8 mouse cellular contexts compared by ENCODE assay signal in genomic region chr15:5145196-5145945, GRCm38 (mm10). TPM values are rescaled to one million over a fixed set of nuclear protein-coding genes. Genes with fewer than 3 reads are reported as not detected.
DNase-seq lines count a peak whose midpoint lies in the region; ATAC-seq and TF ChIP-seq lines count a peak whose summit lies in the region.

No protein-coding gene starts in this region.

- H3K27ac ChIP-seq in layer of hippocampus, adult 2 months, result no peak overlapping the region
- no peak overlapping the region for H3K27ac ChIP-seq in embryonic facial prominence, embryonic 10.5 days (replicated peaks)
- H3K27ac ChIP-seq in hindbrain, postnatal 0 days, result no peak overlapping the region
- no peak overlapping the region for H3K27ac ChIP-seq in kidney, adult 2 months (ENCODE audit: insufficient read depth, low read depth, low read length)

- H3K4me2 ChIP-seq in hindbrain, postnatal 0 days (ENCODE audit: low read depth, low read length), result peak overlapping the region; percentile 84
- peak overlapping the region; percentile 95 for H3K4me2 ChIP-seq in myocyte (ENCODE audit: low read depth)

- peaks cover 28% of the 10 kb centered on the region for H3K4me1 ChIP-seq in embryonic facial prominence, embryonic 10.5 days
- peaks cover 9% of the 10 kb centered on the region; the same call in 1 of the 2 replicates for H3K4me1 ChIP-seq in hindbrain, postnatal 0 days (ENCODE audit: insufficient read depth, low read length)
- H3K4me1 ChIP-seq in kidney, adult 2 months (ENCODE audit: control insufficient read depth, insufficient read depth, low read length), result no peaks in the 10 kb centered on the region; the same call in 1 of the 2 replicates

- peaks cover 4% of the 10 kb centered on the region; the same call in 1 of the 2 replicates for H3K36me3 ChIP-seq in embryonic facial prominence, embryonic 10.5 days (replicated peaks)
- H3K36me3 ChIP-seq in hindbrain, postnatal 0 days (ENCODE audit: insufficient read depth, low read length), result no peaks in the 10 kb centered on the region
- no peaks in the 10 kb centered on the region for H3K36me3 ChIP-seq in myocyte (ENCODE audit: control insufficient read depth, insufficient read depth)
- H3K36me3 ChIP-seq in kidney, adult 2 months (ENCODE audit: control insufficient read depth, insufficient read depth, low read length), result no peaks in the 10 kb centered on the region

- TF ChIP-seq POLR2A in myocyte (IDR thresholded peaks at IDR 0.05; ENCODE audit: insufficient read length, low read depth), result no peak
- TF ChIP-seq POLR2A in kidney, adult 2 months (IDR thresholded peaks at IDR 0.05; ENCODE audit: low read depth, low read length), result no peak

- intact Hi-C loops in left cerebral cortex, postnatal 14 days (cut with DNase I), result no loop called here

- 41% methylated on average over 9 of the region's 9 CpGs for WGBS in embryonic facial prominence, embryonic 10.5 days
- 50% methylated on average over 9 of the region's 9 CpGs for WGBS in hindbrain, postnatal 0 days
- 42% methylated on average over 9 of the region's 9 CpGs for WGBS in kidney, adult 2 months

- H3K4me3 ChIP-seq in layer of hippocampus, adult 2 months, result peak overlapping the region; percentile 93; the same call in 1 of the 2 replicates
- H3K4me3 ChIP-seq in embryonic facial prominence, embryonic 10.5 days, result peak overlapping the region; percentile 88
- peak overlapping the region; percentile 96 for H3K4me3 ChIP-seq in hindbrain, postnatal 0 days (ENCODE audit: low read length)
- H3K4me3 ChIP-seq in myocyte, result peak overlapping the region; percentile 53
- no peak overlapping the region for H3K4me3 ChIP-seq in kidney, adult 2 months (ENCODE audit: insufficient read depth, low read depth, low read length)

- peaks cover 63% of the 10 kb centered on the region for H3K79me2 ChIP-seq in myocyte (ENCODE audit: control insufficient read depth, insufficient read depth)

- no peaks in the 10 kb centered on the region for H3K9me3 ChIP-seq in embryonic facial prominence, embryonic 10.5 days
- H3K9me3 ChIP-seq in hindbrain, postnatal 0 days (ENCODE audit: low read length), result no peaks in the 10 kb centered on the region

- no peak for TF ChIP-seq CTCF in layer of hippocampus, adult 2 months (conservative IDR thresholded peaks at IDR 0.05)
- TF ChIP-seq CTCF in hindbrain, postnatal 0 days (IDR thresholded peaks at IDR 0.05; ENCODE audit: low read depth), result no peak
- TF ChIP-seq CTCF in kidney, adult 2 months (conservative IDR thresholded peaks at IDR 0.05; ENCODE audit: insufficient read depth, insufficient read length, low read depth, low read length), result no peak

- no peak for ATAC-seq in hindbrain, postnatal 0 days

- H3K9ac ChIP-seq in hindbrain, postnatal 0 days (replicated peaks; ENCODE audit: low read length), result no peak overlapping the region

- no peaks in the 10 kb centered on the region for H3K27me3 ChIP-seq in embryonic facial prominence, embryonic 10.5 days (replicated peaks; ENCODE audit: low read depth, poor library complexity, severe bottlenecking)
- H3K27me3 ChIP-seq in hindbrain, postnatal 0 days (ENCODE audit: insufficient read depth, low read length), result no peaks in the 10 kb centered on the region
- no peaks in the 10 kb centered on the region for H3K27me3 ChIP-seq in myocyte (ENCODE audit: control insufficient read depth, insufficient read depth, insufficient read length)
- no peaks in the 10 kb centered on the region for H3K27me3 ChIP-seq in kidney, adult 2 months (replicated peaks; ENCODE audit: control insufficient read depth, insufficient read depth, low read length)

- DNase-seq in layer of hippocampus, adult 2 months (ENCODE audit: low spot score in 2 of 2), result no peak
- no peak for DNase-seq in layer of hippocampus, adult 9-10 months (ENCODE audit: low spot score)
- no peak for DNase-seq in embryonic facial prominence, embryonic 10.5 days (ENCODE audit: low spot score)
- DNase-seq in hindbrain, postnatal 0 days (ENCODE audit: low spot score), result no peak
- no peak for DNase-seq in left cerebral cortex, postnatal 14 days (ENCODE audit: low spot score in 2 of 2)
- no peak for DNase-seq in cerebellum, adult 9-10 months
- no peak for DNase-seq in kidney, adult 2 months

- no peak overlapping the region for H3ac ChIP-seq in myocyte (ENCODE audit: control insufficient read depth, insufficient read length)

TF ChIP-seq in myocyte, 11 proteins besides CTCF, POLR2A, EP300 and RAD21:
- TF ChIP-seq MYOG (IDR thresholded peaks at IDR 0.05; ENCODE audit: control insufficient read depth in 1 of 3, insufficient read depth in 1 of 3, insufficient read length in 2 of 3, low read depth in 2 of 3) (no peak), TCF12 (IDR thresholded peaks at IDR 0.05; ENCODE audit: insufficient read depth, poor library complexity, severe bottlenecking) (no peak), POLR2AphosphoS2 (IDR thresholded peaks at IDR 0.05; ENCODE audit: insufficient read length, low read depth) (no peak), CEBPB (IDR thresholded peaks at IDR 0.05; ENCODE audit: insufficient read depth, poor library complexity, severe bottlenecking) (no peak), TCF3 (IDR thresholded peaks at IDR 0.05; ENCODE audit: insufficient read length, low read depth) (no peak)

RNA-seq across cellular contexts. Expression of gene Prkaa1, which starts 1.7 kb away (rescaled TPM):
- total RNA-seq in layer of hippocampus, adult 2 months (2021), result 10 to 100 TPM; 24.3 to 24.8 TPM
- 15.2 and 16.0 TPM in 2 replicates for polyA plus RNA-seq in embryonic facial prominence, embryonic 10.5 days (2016; fragmentation: Nextera tagmentation; extraction: Ambion mirVana)
- total RNA-seq in hindbrain, postnatal 0 days (2014; rRNA removed), result 12.0 and 14.3 TPM in 2 replicates
- 9.4 and 9.8 TPM in 2 replicates for polyA plus RNA-seq in hindbrain, postnatal 0 days (2015; fragmentation: Nextera tagmentation; extraction: Ambion mirVana)
- polyA plus RNA-seq in myocyte (2012; fragmentation: generic; extraction: Trizol), result 14.9 TPM
- 10 to 100 TPM; 15.8 to 17.5 TPM for total RNA-seq in left cerebral cortex, postnatal 14 days (2021)
- polyA plus RNA-seq in kidney, adult 2 months (2012; rRNA removed), result 5.3 and 6.5 TPM in 2 replicates

RNA-seq across cellular contexts. Expression of gene Rpl37, which starts 28.9 kb away (rescaled TPM):
- total RNA-seq in layer of hippocampus, adult 2 months (2021), result 100 to 1,000 TPM; 308 to 352 TPM
- polyA plus RNA-seq in embryonic facial prominence, embryonic 10.5 days (2016; fragmentation: Nextera tagmentation; extraction: Ambion mirVana), result 494 and 521 TPM in 2 replicates
- 147 and 148 TPM in 2 replicates for total RNA-seq in hindbrain, postnatal 0 days (2014; rRNA removed)
- 414 and 415 TPM in 2 replicates for polyA plus RNA-seq in hindbrain, postnatal 0 days (2015; fragmentation: Nextera tagmentation; extraction: Ambion mirVana)
- polyA plus RNA-seq in myocyte (2012; fragmentation: generic; extraction: Trizol), result 3,306 TPM
- total RNA-seq in left cerebral cortex, postnatal 14 days (2021), result 100 to 1,000 TPM; 217 TPM
- polyA plus RNA-seq in kidney, adult 2 months (2012; rRNA removed), result 663 and 821 TPM in 2 replicates

RNA-seq across cellular contexts. Expression of gene Card6, which starts 37.0 kb away (rescaled TPM):
- 1 to 10 TPM; 5.8 to 6.6 TPM for total RNA-seq in layer of hippocampus, adult 2 months (2021)
- polyA plus RNA-seq in embryonic facial prominence, embryonic 10.5 days (2016; fragmentation: Nextera tagmentation; extraction: Ambion mirVana), result 0.52 and 0.95 TPM in 2 replicates
- 0.16 and 0.29 TPM in 2 replicates for total RNA-seq in hindbrain, postnatal 0 days (2014; rRNA removed)
- polyA plus RNA-seq in hindbrain, postnatal 0 days (2015; fragmentation: Nextera tagmentation; extraction: Ambion mirVana), result 0.23 and 0.54 TPM in 2 replicates
- polyA plus RNA-seq in myocyte (2012; fragmentation: generic; extraction: Trizol), result 4.2 TPM
- total RNA-seq in left cerebral cortex, postnatal 14 days (2021), result 1 to 10 TPM in 1 of 2 experiments, under 1 TPM in 1; 0.89 to 2.0 TPM
- polyA plus RNA-seq in kidney, adult 2 months (2012; rRNA removed), result 1.9 and 2.6 TPM in 2 replicates

RNA-seq across cellular contexts. Expression of gene Ttc33, which starts 40.0 kb away (rescaled TPM):
- 10 to 100 TPM; 85.2 to 93.3 TPM for total RNA-seq in layer of hippocampus, adult 2 months (2021)
- 34.9 and 35.7 TPM in 2 replicates for polyA plus RNA-seq in embryonic facial prominence, embryonic 10.5 days (2016; fragmentation: Nextera tagmentation; extraction: Ambion mirVana)
- total RNA-seq in hindbrain, postnatal 0 days (2014; rRNA removed), result 21.3 TPM in 2 replicates
- 39.3 and 44.9 TPM in 2 replicates for polyA plus RNA-seq in hindbrain, postnatal 0 days (2015; fragmentation: Nextera tagmentation; extraction: Ambion mirVana)
- polyA plus RNA-seq in myocyte (2012; fragmentation: generic; extraction: Trizol), result 17.8 TPM
- total RNA-seq in left cerebral cortex, postnatal 14 days (2021), result 10 to 100 TPM; 48.6 to 60.0 TPM
- 9.6 and 14.2 TPM in 2 replicates for polyA plus RNA-seq in kidney, adult 2 months (2012; rRNA removed)
